Mouse (Mus musculus) intestine, postnatal 0 days (tissue): Measurements from ENCODE around the gene AI854703. TPM values are rescaled to one million over a fixed set of nuclear protein-coding genes. Genes with fewer than 3 reads are reported as not detected.

ENCODE experiments used
- ATAC-seq: fragments of 200-750 bp; cut with Nextera tagmentation; 2 replicates; pipeline ENCODE4 v1.8.0; 2017; ENCODE audit warnings: mild to moderate bottlenecking, moderate TSS enrichment, moderate library complexity
- H3K27ac ChIP-seq: fragments of 300-500 bp; sonication (generic); 2 replicates; pipeline ENCODE4 v1.5.1; 2014; ENCODE audit warnings: mild to moderate bottlenecking, low read depth, low read length, moderate library complexity
- H3K27me3 ChIP-seq: fragments of 300-500 bp; sonication (generic); replicated peaks from 2 replicates; pipeline ENCODE4 v1.6.1; 2014; ENCODE audit warnings: low read length, mixed read lengths; ENCODE audit not compliant: control insufficient read depth, insufficient read depth
- H3K36me3 ChIP-seq: fragments of 300-500 bp; sonication (generic); 2 replicates; pipeline ENCODE4 v1.6.1; 2014; ENCODE audit warnings: mild to moderate bottlenecking, moderate library complexity; ENCODE audit not compliant: control insufficient read depth, insufficient read depth
- H3K4me1 ChIP-seq: fragments of 300-500 bp; sonication (generic); replicated peaks from 2 replicates; pipeline ENCODE4 v1.6.1; 2014; ENCODE audit warnings: antibody characterized with exemption, low read length, mixed read lengths; ENCODE audit not compliant: control insufficient read depth, insufficient read depth
- H3K4me2 ChIP-seq: fragments of 300-500 bp; sonication (generic); replicated peaks from 2 replicates; pipeline ENCODE4 v1.6.1; 2014; ENCODE audit warnings: low read depth, mild to moderate bottlenecking, moderate library complexity
- H3K4me3 ChIP-seq: fragments of 300-500 bp; sonication (generic); 2 replicates; pipeline ENCODE4 v1.5.1; 2014; ENCODE audit warnings: low read depth, low read length
- H3K9ac ChIP-seq: fragments of 300-500 bp; sonication (generic); 2 replicates; pipeline ENCODE4 v1.6.1; 2014; ENCODE audit warnings: mild to moderate bottlenecking, low read depth, low read length
- H3K9me3 ChIP-seq: fragments of 300-500 bp; sonication (generic); 2 replicates; pipeline ENCODE4 v1.6.1; 2016; ENCODE audit warnings: mixed run types; ENCODE audit not compliant: control insufficient read depth
- CTCF ChIP-seq: sonication (generic); IDR thresholded peaks from 2 replicates; pipeline ENCODE4 v1.5.1; 2016; ENCODE audit warnings: low read depth, mild to moderate bottlenecking, control low read depth, antibody characterized with exemption, moderate library complexity
- WGBS: fragments of 180-500 bp; shearing (Covaris S2); extraction: QIAGEN DNeasy Blood & Tissue Kit; methylation state at CpG from one replicate; pipeline ENCODE4 v1.1.7; 2014; 5-methylcytosine and 5-hydroxymethylcytosine counted together
- polyA plus RNA-seq: library from polyadenylated mRNA; unstranded; fragments of >200 nt; fragmentation: Nextera tagmentation; extraction: Ambion mirVana; gene quantifications from 2 replicates; pipeline ENCODE4 v1.2.1, GENCODE M21; 2015

AI854703 gene
- polyA plus RNA-seq, 1 experiment from 2014 or later: 0.63 TPM

- Histone ChIP-seq H3K36me3 (no peaks in the 10 kb centered on the region), H3K9ac (peak overlapping the region; percentile 35; the same call in 1 of the 2 replicates), H3K27me3 (no peaks in the 10 kb centered on the region), H3K9me3 (no peaks in the 10 kb centered on the region), H3K27ac (peak overlapping the region; percentile 47; the same call in 1 of the 2 replicates), H3K4me3 (peak overlapping the region; percentile 39), H3K4me1 (no peaks in the 10 kb centered on the region; the same call in 1 of the 2 replicates), H3K4me2 (peak overlapping the region; percentile 64)
- 0 out of 2 replicates have a peak, but pooled peaks have one; percentile 8 for ATAC-seq
- WGBS: 28% methylated on average over 10 of the region's 10 CpGs
- TF ChIP-seq CTCF: no peak
These were observed 48.9 kb downstream of the AI854703 start for GRCm38 (mm10) chr6:48675400-48675930.

- Histone ChIP-seq H3K27me3 (no peaks in the 10 kb centered on the region), H3K36me3 (no peaks in the 10 kb centered on the region), H3K4me2 (peak within 1 kb of the TSS; percentile 64), H3K4me3 (peak within 1 kb of the TSS; percentile 39), H3K4me1 (no peaks in the 10 kb centered on the region; the same call in 1 of the 2 replicates), H3K9ac (peak within 1 kb of the TSS; percentile 35; the same call in 1 of the 2 replicates), H3K27ac (peak within 1 kb of the TSS; percentile 47; the same call in 1 of the 2 replicates), H3K9me3 (no peaks in the 10 kb centered on the region)
- TF ChIP-seq CTCF: no peak
- WGBS: 18% methylated on average over 13 of the region's 13 CpGs
- ATAC-seq: peak; percentile 69
These were observed 49.6 kb downstream of the AI854703 start, which contains the start of gene Gimap9 for GRCm38 (mm10) chr6:48675931-48676859. TSS of gene Gimap9 (plus strand) at chr6:48676129.

GRCm38 (mm10) chr6:48676860-48677415 is 50.4 kb downstream of the AI854703 start:
- TF ChIP-seq CTCF: no peak
- 73% methylated on average over 5 of the region's 5 CpGs for WGBS
- no peak for ATAC-seq

GRCm38 (mm10) chr6:48677492-48678345 is 51.2 kb downstream of the AI854703 start:
- WGBS: 95% methylated on average over 17 of the region's 17 CpGs
- Histone ChIP-seq H3K9ac (no peak overlapping the region), H3K4me1 (no peaks in the 10 kb centered on the region; the same call in 1 of the 2 replicates), H3K27ac (no peak overlapping the region), H3K9me3 (no peaks in the 10 kb centered on the region), H3K27me3 (no peaks in the 10 kb centered on the region), H3K4me3 (no peak overlapping the region), H3K36me3 (no peaks in the 10 kb centered on the region), H3K4me2 (no peak overlapping the region)
- ATAC-seq: no peak
- no peak for TF ChIP-seq CTCF

More at GRCm38 (mm10) chr6:48676860-48677415, 50.4 kb downstream of the AI854703 start:
- Histone ChIP-seq H3K4me2 (peak overlapping the region; percentile 64), H3K9me3 (no peaks in the 10 kb centered on the region), H3K36me3 (no peaks in the 10 kb centered on the region), H3K9ac (no peak overlapping the region), H3K27ac (no peak overlapping the region), H3K4me1 (no peaks in the 10 kb centered on the region; the same call in 1 of the 2 replicates), H3K27me3 (no peaks in the 10 kb centered on the region), H3K4me3 (peak overlapping the region; percentile 39; the same call in 1 of the 2 replicates)

- Histone ChIP-seq H3K4me1 (no peaks in the 10 kb centered on the region; the same call in 1 of the 2 replicates), H3K4me3 (no peak overlapping the region), H3K36me3 (no peaks in the 10 kb centered on the region), H3K27ac (no peak overlapping the region), H3K27me3 (no peaks in the 10 kb centered on the region), H3K9me3 (no peaks in the 10 kb centered on the region), H3K9ac (no peak overlapping the region), H3K4me2 (no peak overlapping the region)
- TF ChIP-seq CTCF: no peak
- ATAC-seq: no peak
- 79% methylated on average over 4 of the region's 4 CpGs for WGBS
These were observed 51.8 kb downstream of the AI854703 start for GRCm38 (mm10) chr6:48678391-48678790.
